ENCODE assay signal across 13 mouse cellular contexts in the genomic region with DNA sequence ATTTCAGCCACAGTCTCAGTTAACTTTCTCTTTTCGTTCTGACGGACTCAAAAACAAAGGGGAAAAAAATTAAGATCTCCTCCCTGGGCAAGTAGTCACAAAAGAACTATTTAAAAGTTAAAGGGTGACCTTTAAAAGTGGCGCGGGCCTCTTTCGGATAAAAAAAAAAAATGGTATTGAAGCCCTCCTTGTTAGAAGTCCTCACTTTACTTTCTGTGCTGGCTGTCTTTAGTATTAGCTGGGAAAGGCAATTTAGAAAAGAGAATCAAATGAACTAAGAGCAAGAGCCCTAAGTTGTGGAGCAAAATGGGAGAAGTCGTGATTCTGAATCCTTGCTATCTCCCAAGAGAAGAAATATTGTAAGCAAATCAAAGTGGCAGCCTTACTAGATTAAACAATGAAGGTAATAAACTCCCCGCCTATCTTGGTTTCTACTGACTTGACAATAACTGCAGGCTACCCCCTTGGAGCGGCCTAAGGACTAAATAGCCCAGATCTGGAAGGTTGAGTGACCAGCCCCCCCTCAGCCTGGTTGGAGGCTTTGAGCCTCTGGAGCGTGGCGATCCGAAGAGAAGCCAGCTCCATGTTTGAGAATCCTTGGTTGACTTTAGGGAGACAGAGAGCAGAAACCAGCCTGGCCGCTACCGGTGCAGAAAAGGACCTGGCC. TPM values are rescaled to one million over a fixed set of nuclear protein-coding genes. Genes with fewer than 3 reads are reported as not detected.
DNase-seq lines count a peak whose midpoint lies in the region; ATAC-seq lines count a peak whose summit lies in the region.
"Had no signal": no experiment of that assay in that cellular context is flagged by ENCODE, and none has a peak within 500 bp of the region (broad histone marks: within the 10 kb centered on the region; RNA-seq: fewer than 3 reads in every experiment).

No protein-coding gene starts in this region.

- 21% methylated on average over 13 of the region's 13 CpGs for WGBS in kidney, embryonic 16.5 days
- 16% methylated on average over 13 of the region's 13 CpGs for WGBS in forebrain, embryonic 10.5 days
- 17% methylated on average over 13 of the region's 13 CpGs for WGBS in limb, embryonic 15.5 days

- H3K27ac ChIP-seq in kidney, embryonic 16.5 days (ENCODE audit: low read length): no peak overlapping the region
- H3K27ac ChIP-seq in forebrain, embryonic 10.5 days: peak overlapping the region; percentile 81
- no peak overlapping the region for H3K27ac ChIP-seq in limb, embryonic 15.5 days
- H3K27ac ChIP-seq: liver, embryonic 14.5 days had no signal

- no peaks in the 10 kb centered on the region for H3K36me3 ChIP-seq in kidney, embryonic 16.5 days (ENCODE audit: insufficient read depth, low read length)
- H3K36me3 ChIP-seq in forebrain, embryonic 10.5 days (replicated peaks): no peaks in the 10 kb centered on the region
- no peaks in the 10 kb centered on the region for H3K36me3 ChIP-seq in limb, embryonic 15.5 days

- no peaks in the 10 kb centered on the region for H3K9me3 ChIP-seq in kidney, embryonic 16.5 days (ENCODE audit: low read length)
- no peaks in the 10 kb centered on the region for H3K9me3 ChIP-seq in forebrain, embryonic 10.5 days
- no peaks in the 10 kb centered on the region for H3K9me3 ChIP-seq in limb, embryonic 15.5 days

- H3K4me3 ChIP-seq in kidney, embryonic 16.5 days (ENCODE audit: low read length): no peak overlapping the region
- H3K4me3 ChIP-seq in forebrain, embryonic 10.5 days: peak overlapping the region; percentile 43
- H3K4me3 ChIP-seq in limb, embryonic 15.5 days: peak overlapping the region; percentile 9; the same call in 1 of the 2 replicates

- intact Hi-C loops in left cerebral cortex, postnatal 4 days (cut with DNase I): no loop called here

- H3K4me2 ChIP-seq in kidney, embryonic 16.5 days (replicated peaks; ENCODE audit: low read depth, low read length): no peak overlapping the region
- no peak overlapping the region for H3K4me2 ChIP-seq in limb, embryonic 15.5 days

- H3K9ac ChIP-seq in kidney, embryonic 16.5 days (replicated peaks; ENCODE audit: low read length): no peak overlapping the region
- no peak overlapping the region for H3K9ac ChIP-seq in limb, embryonic 15.5 days
- H3K9ac ChIP-seq: liver, embryonic 14.5 days had no signal

- no peaks in the 10 kb centered on the region for H3K4me1 ChIP-seq in kidney, embryonic 16.5 days (ENCODE audit: insufficient read depth, low read length)
- peaks cover 27% of the 10 kb centered on the region for H3K4me1 ChIP-seq in forebrain, embryonic 10.5 days
- peaks cover 9% of the 10 kb centered on the region for H3K4me1 ChIP-seq in limb, embryonic 15.5 days

- H3K27me3 ChIP-seq in kidney, embryonic 16.5 days (ENCODE audit: insufficient read depth, low read length): peaks cover 83% of the 10 kb centered on the region
- H3K27me3 ChIP-seq in forebrain, embryonic 10.5 days (ENCODE audit: poor library complexity, severe bottlenecking): peaks cover 100% of the 10 kb centered on the region
- peaks cover 79% of the 10 kb centered on the region for H3K27me3 ChIP-seq in limb, embryonic 15.5 days

- peak; percentile 59; the same call in 1 of the 2 replicates for ATAC-seq in kidney, embryonic 16.5 days (ENCODE audit: low FRiP score, low TSS enrichment)
- no peak for ATAC-seq in limb, embryonic 15.5 days (ENCODE audit: insufficient number of reproducible peaks, low FRiP score, low TSS enrichment, low read depth)

- peak; percentile 53 for DNase-seq in embryo, embryonic 10.5 days (ENCODE audit: low spot score)
- no peak for DNase-seq in embryo, embryonic 10 days (ENCODE audit: low spot score)
- DNase-seq in kidney, adult 11 months: no peak
- no peak for DNase-seq in forebrain, embryonic 10.5 days (ENCODE audit: extremely low spot score, low spot score)
- no peak for DNase-seq in left cerebral cortex, postnatal 4 days
- no peak for DNase-seq in gastrocnemius, adult 18-20 months (ENCODE audit: low spot score)
- DNase-seq: cerebellum, postnatal 36 days; kidney, adult 8-10 months had no signal

RNA-seq across cellular contexts. Expression of a gene that starts 17.5 kb away (rescaled TPM):
- polyA plus RNA-seq in kidney, embryonic 16.5 days (2015; fragmentation: Nextera tagmentation; extraction: Ambion mirVana): 1.4 TPM in 1 of 2 replicates, not detected in the other
- 12.0 and 14.3 TPM in 2 replicates for polyA plus RNA-seq in forebrain, embryonic 10.5 days (2016; fragmentation: Nextera tagmentation; extraction: Ambion mirVana)
- not detected in 2 replicates for polyA plus RNA-seq in limb, embryonic 15.5 days (2015; fragmentation: Nextera tagmentation; extraction: Ambion mirVana)
- total RNA-seq in left cerebral cortex, postnatal 4 days (2021): 1 to 10 TPM; 1.7 to 2.7 TPM
- total RNA-seq in gastrocnemius, adult 18-20 months (2021): not detected
- total RNA-seq: ES-E14 had no signal
- polyA plus RNA-seq: liver, embryonic 14.5 days; small intestine, adult 2 months had no signal
